Mouse (Mus musculus) spleen, embryonic (tissue): ENCODE measurements around the gene Slc12a5.

Source experiments
- CTCF ChIA-PET: fragments of 350-600 bp; sonication (Branson Sonifier 250); formaldehyde crosslinking; loops from one replicate; lab custom pipeline; 2022; lab: Charles Lee

Gene Slc12a5

GRCm38 (mm10) chr2:164942692-164943290 lies 17.8 kb upstream of the Slc12a5 start:
- CTCF ChIA-PET, result interaction anchor here (0.7 kb wide), 1 partner anchor 14 kb away, joined by 12 read pairs; no protein-coding TSS in a partner anchor

GRCm38 (mm10) chr2:164947506-164947905 lies 13.1 kb upstream of the Slc12a5 start:
- CTCF ChIA-PET, result no interaction called here

GRCm38 (mm10) chr2:164947930-164948329 lies 12.7 kb upstream of the Slc12a5 start:
- CTCF ChIA-PET, result no interaction called here

- CTCF ChIA-PET, result interaction anchor here (0.5 kb wide), 2 partner anchors 12 to 86 kb away, joined by 3 to 6 read pairs; no protein-coding TSS in a partner anchor
These were observed 11.6 kb upstream of the Slc12a5 start for GRCm38 (mm10) chr2:164948962-164949361.

- CTCF ChIA-PET, result no interaction called here
These were observed 10.1 kb upstream of the Slc12a5 start for GRCm38 (mm10) chr2:164950501-164950900.

- CTCF ChIA-PET, result interaction anchor here (2.0 kb wide), 1 partner anchor 10 kb away, joined by 6 read pairs; no protein-coding TSS in a partner anchor
These were observed 8.9 kb upstream of the Slc12a5 start for GRCm38 (mm10) chr2:164951745-164952144.

- CTCF ChIA-PET, result interaction anchor here (0.6 to 2.0 kb wide), 2 partner anchors 11 to 341 kb away, joined by 3 to 6 read pairs; no protein-coding TSS in a partner anchor
These were observed 8.2 kb upstream of the Slc12a5 start for GRCm38 (mm10) chr2:164952448-164952847.

- CTCF ChIA-PET, result interaction anchor here (0.6 to 2.0 kb wide), 2 partner anchors 11 to 17 kb away, joined by 4 to 6 read pairs; no protein-coding TSS in a partner anchor
These were observed 7.4 kb upstream of the Slc12a5 start for GRCm38 (mm10) chr2:164953224-164953623.

GRCm38 (mm10) chr2:164955725-164956124 lies 4.9 kb upstream of the Slc12a5 start:
- CTCF ChIA-PET, result no interaction called here

GRCm38 (mm10) chr2:164956195-164956594 lies 4.4 kb upstream of the Slc12a5 start:
- CTCF ChIA-PET, result interaction anchor here (0.6 kb wide), 2 partner anchors 14 to 16 kb away, joined by 8 to 12 read pairs; partner anchors contain the start of gene Mmp9

GRCm38 (mm10) chr2:164957548-164958315 lies 2.9 kb upstream of the Slc12a5 start:
- CTCF ChIA-PET, result interaction anchor here (1.0 kb wide), 1 partner anchor 127 kb away, joined by 5 read pairs; no protein-coding TSS in a partner anchor

- CTCF ChIA-PET, result interaction anchor here (0.6 to 1.6 kb wide), 6 partner anchors 13 to 787 kb away, joined by 3 to 12 read pairs (median 3); no protein-coding TSS in a partner anchor
These were observed 1.0 kb downstream of the Slc12a5 start for GRCm38 (mm10) chr2:164961506-164962182.

GRCm38 (mm10) chr2:164962183-164962580 lies 1.6 kb downstream of the Slc12a5 start:
- CTCF ChIA-PET, result interaction anchor here (0.7 to 1.6 kb wide), 5 partner anchors 45 to 152 kb away, joined by 3 to 12 read pairs (median 4); no protein-coding TSS in a partner anchor

- CTCF ChIA-PET, result interaction anchor here (0.7 kb wide), 1 partner anchor 1232 kb away, joined by 12 read pairs; no protein-coding TSS in a partner anchor
These were observed 3.8 kb downstream of the Slc12a5 start for GRCm38 (mm10) chr2:164964242-164964894.

- CTCF ChIA-PET, result interaction anchor here (0.7 kb wide), 1 partner anchor 1231 kb away, joined by 12 read pairs; no protein-coding TSS in a partner anchor
These were observed 4.4 kb downstream of the Slc12a5 start for GRCm38 (mm10) chr2:164964981-164965380.

- CTCF ChIA-PET, result no interaction called here
These were observed 5.8 kb downstream of the Slc12a5 start for GRCm38 (mm10) chr2:164966381-164966780.

- CTCF ChIA-PET, result no interaction called here
These were observed 6.6 kb downstream of the Slc12a5 start for GRCm38 (mm10) chr2:164967193-164967592.

GRCm38 (mm10) chr2:164967761-164968440 lies 7.3 kb downstream of the Slc12a5 start:
- CTCF ChIA-PET, result no interaction called here

- CTCF ChIA-PET, result no interaction called here
These were observed 7.8 kb downstream of the Slc12a5 start for GRCm38 (mm10) chr2:164968451-164968851.

GRCm38 (mm10) chr2:164969348-164969781 lies 8.8 kb downstream of the Slc12a5 start:
- CTCF ChIA-PET, result no interaction called here
